Mouse (Mus musculus) subcutaneous adipose tissue, adult 2 months (tissue): ENCODE results near the gene Kirrel2. TPM values are rescaled to one million over a fixed set of nuclear protein-coding genes. Genes with fewer than 3 reads are reported as not detected.

Experiments
- polyA plus RNA-seq: library from polyadenylated mRNA; depleted of rRNA; stranded (reverse); fragments of >200 nt; gene quantifications from 2 replicates; pipeline ENCODE4 v1.2.3, GENCODE M21; 2012; ENCODE audit warnings: low replicate concordance; rRNA removed

The Kirrel2 gene
- not detected in 2 replicates for polyA plus RNA-seq

GRCm38 (mm10) chr7:30457629-30458330 lies at the start of gene Kirrel2, which contains the start of gene Nphs1:
TSS of gene Kirrel2 (minus strand) at chr7:30457690.
TSS of gene Nphs1 (plus strand) at chr7:30458315.

GRCm38 (mm10) chr7:30493401-30493931 lies 36.0 kb upstream of the Kirrel2 start, which contains the start of gene Prodh2:
TSS of gene Prodh2 (plus strand) at chr7:30493622.

GRCm38 (mm10) chr7:30444971-30445751 lies 12.3 kb downstream of the Kirrel2 start, which contains the start of gene Aplp1:
TSS of gene Aplp1 (minus strand) at chr7:30445535.

GRCm38 (mm10) chr7:30421175-30421889 lies 36.2 kb downstream of the Kirrel2 start, which contains the start of gene Nfkbid:
TSS of gene Nfkbid (plus strand) at chr7:30421732.

GRCm38 (mm10) chr7:30419561-30420499 lies 37.7 kb downstream of the Kirrel2 start, which contains the start of gene Hcst:
TSS of gene Hcst (minus strand) at chr7:30419854.

GRCm38 (mm10) chr7:30413596-30413995 lies 43.9 kb downstream of the Kirrel2 start, which contains the start of gene Tyrobp:
TSS of gene Tyrobp (plus strand) at chr7:30413760.

Other genes with a start within 250 kb of the Kirrel2 start
- gene Polr2i, start 225.7 kb downstream of the Kirrel2 start, polyA plus RNA-seq, result 106 and 146 TPM in 2 replicates
- 52.0 and 53.0 TPM in 2 replicates for gene Tbcb, start 225.4 kb downstream of the Kirrel2 start, polyA plus RNA-seq
- gene Ovol3, start 222.0 kb downstream of the Kirrel2 start, polyA plus RNA-seq, result not detected in 2 replicates
- gene Thap8, start 177.6 kb downstream of the Kirrel2 start, polyA plus RNA-seq, result 0.87 and 1.5 TPM in 2 replicates
- gene Wdr62, start 177.3 kb downstream of the Kirrel2 start, polyA plus RNA-seq, result 26.2 and 55.0 TPM in 2 replicates
- 15.8 and 61.6 TPM in 2 replicates for gene Clip3, start 166.0 kb downstream of the Kirrel2 start, polyA plus RNA-seq
- gene Alkbh6, start 149.0 kb downstream of the Kirrel2 start, polyA plus RNA-seq, result 96.6 and 120 TPM in 2 replicates
- 2.6 and 34.1 TPM in 2 replicates for gene Syne4, start 142.9 kb downstream of the Kirrel2 start, polyA plus RNA-seq
- 0.53 and 0.66 TPM in 2 replicates for gene E130208F15Rik, start 135.9 kb downstream of the Kirrel2 start, polyA plus RNA-seq
- 14.7 and 20.6 TPM in 2 replicates for gene Sdhaf1, start 133.8 kb downstream of the Kirrel2 start, polyA plus RNA-seq
- gene Lrfn3, start 94.9 kb downstream of the Kirrel2 start, polyA plus RNA-seq, result 3.1 and 19.7 TPM in 2 replicates
- 182 and 372 TPM in 2 replicates for gene Tyrobp, start 43.9 kb downstream of the Kirrel2 start, polyA plus RNA-seq
- gene Hcst, start 37.8 kb downstream of the Kirrel2 start, polyA plus RNA-seq, result 11.1 and 15.3 TPM in 2 replicates
- 3.1 and 5.5 TPM in 2 replicates for gene Nfkbid, start 36.0 kb downstream of the Kirrel2 start, polyA plus RNA-seq
- 2.5 and 7.0 TPM in 2 replicates for gene Aplp1, start 12.2 kb downstream of the Kirrel2 start, polyA plus RNA-seq
- not detected in 2 replicates for gene Nphs1, start 625 bp upstream of the Kirrel2 start, polyA plus RNA-seq
- not detected in 2 replicates for gene Prodh2, start 35.9 kb upstream of the Kirrel2 start, polyA plus RNA-seq
- gene Arhgap33, start 77.4 kb upstream of the Kirrel2 start, polyA plus RNA-seq, result 7.3 and 17.1 TPM in 2 replicates
- gene Hspb6, start 94.5 kb upstream of the Kirrel2 start, polyA plus RNA-seq, result 65.4 and 90.8 TPM in 2 replicates
- 4.1 and 17.2 TPM in 2 replicates for gene Proser3, start 94.6 kb upstream of the Kirrel2 start, polyA plus RNA-seq
- 32.9 and 36.6 TPM in 2 replicates for gene Lin37, start 102.1 kb upstream of the Kirrel2 start, polyA plus RNA-seq
- 56.7 and 69.3 TPM in 2 replicates for gene U2af1l4, start 105.6 kb upstream of the Kirrel2 start, polyA plus RNA-seq
- gene Gm49396, start 105.7 kb upstream of the Kirrel2 start, polyA plus RNA-seq, result 1.4 and 3.1 TPM in 2 replicates
- 135 and 167 TPM in 2 replicates for gene Psenen, start 105.9 kb upstream of the Kirrel2 start, polyA plus RNA-seq
- 3.8 and 6.8 TPM in 2 replicates for gene Igflr1, start 107.7 kb upstream of the Kirrel2 start, polyA plus RNA-seq
- 35.0 and 59.6 TPM in 2 replicates for gene Kmt2b, start 131.0 kb upstream of the Kirrel2 start, polyA plus RNA-seq
- gene Zbtb32, start 141.2 kb upstream of the Kirrel2 start, polyA plus RNA-seq, result 0.92 and 1.1 TPM in 2 replicates
- gene Upk1a, start 155.2 kb upstream of the Kirrel2 start, polyA plus RNA-seq, result 2.8 and 21.0 TPM in 2 replicates
- gene Cox6b1, start 168.5 kb upstream of the Kirrel2 start, polyA plus RNA-seq, result 647 and 1,156 TPM in 2 replicates
- gene Etv2, start 178.2 kb upstream of the Kirrel2 start, polyA plus RNA-seq, result not detected in 2 replicates
- gene Rbm42, start 192.6 kb upstream of the Kirrel2 start, polyA plus RNA-seq, result 47.6 and 62.6 TPM in 2 replicates
- 11.8 and 17.8 TPM in 2 replicates for gene Haus5, start 207.3 kb upstream of the Kirrel2 start, polyA plus RNA-seq
- not detected in 2 replicates for gene Pmis2, start 213.9 kb upstream of the Kirrel2 start, polyA plus RNA-seq
- gene 2200002J24Rik, start 241.2 kb upstream of the Kirrel2 start, polyA plus RNA-seq, result not detected in 2 replicates